Mouse (Mus musculus): ENCODE results near the gene Nfatc2ip. TPM values are rescaled to one million over a fixed set of nuclear protein-coding genes. Genes with fewer than 3 reads are reported as not detected.
A peak's percentile ranks its signal among the peaks of the same experiment; 100 is the strongest.
"Not testable (repeated sequence)": the region's sequence is repeated elsewhere in the genome, so short reads cannot be mapped to it uniquely, and the experiment has no call there.

Gene Nfatc2ip
- total RNA-seq, 2 experiments from 2014 or later = 3.3 to 3.4 TPM

GRCm38 (mm10) chr7:126411061-126411460 is 14.5 kb upstream of the Nfatc2ip start:
- DNase-seq (ENCODE audit: low spot score) = no peak

GRCm38 (mm10) chr7:126408686-126409085 is 12.1 kb upstream of the Nfatc2ip start:
- DNase-seq (ENCODE audit: low spot score) = no peak

GRCm38 (mm10) chr7:126402518-126402917 is 6.0 kb upstream of the Nfatc2ip start:
- DNase-seq (ENCODE audit: low spot score) = not testable (repeated sequence)

GRCm38 (mm10) chr7:126399548-126399947 is 3.0 kb upstream of the Nfatc2ip start:
- peak; percentile 78 for DNase-seq (ENCODE audit: low spot score)

GRCm38 (mm10) chr7:126397822-126398221 is 1.3 kb upstream of the Nfatc2ip start:
- DNase-seq (ENCODE audit: low spot score) = no peak

- DNase-seq (ENCODE audit: low spot score) = no peak
These were observed 684 bp upstream of the Nfatc2ip start for GRCm38 (mm10) chr7:126397221-126397620.

GRCm38 (mm10) chr7:126392086-126392884 is 4.3 kb downstream of the Nfatc2ip start:
- not testable (repeated sequence) for DNase-seq (ENCODE audit: low spot score)

GRCm38 (mm10) chr7:126388185-126388584 is 8.4 kb downstream of the Nfatc2ip start:
- no peak for DNase-seq (ENCODE audit: low spot score)

- no peak for DNase-seq (ENCODE audit: low spot score)
These were observed 13.0 kb downstream of the Nfatc2ip start for GRCm38 (mm10) chr7:126383565-126383964.

- peak; percentile 96 for DNase-seq (ENCODE audit: low spot score)
These were observed 19.0 kb downstream of the Nfatc2ip start, which contains the start of gene Spns1 for GRCm38 (mm10) chr7:126377278-126378158. Spns1 (minus strand) TSS chr7:126377450.

GRCm38 (mm10) chr7:126376903-126377277 is 19.6 kb downstream of the Nfatc2ip start:
- DNase-seq (ENCODE audit: low spot score) = peak; percentile 12

- DNase-seq (ENCODE audit: low spot score) = no peak
These were observed 21.5 kb downstream of the Nfatc2ip start for GRCm38 (mm10) chr7:126375012-126375411.

- no peak for DNase-seq (ENCODE audit: low spot score)
These were observed 22.0 kb downstream of the Nfatc2ip start for GRCm38 (mm10) chr7:126374526-126374925.

- no peak for DNase-seq (ENCODE audit: low spot score)
These were observed 23.5 kb downstream of the Nfatc2ip start for GRCm38 (mm10) chr7:126373007-126373406.

GRCm38 (mm10) chr7:126369393-126369792 is 27.1 kb downstream of the Nfatc2ip start, which contains the start of gene Lat:
Lat (minus strand) TSS chr7:126369570.
- DNase-seq (ENCODE audit: low spot score) = no peak

- DNase-seq (ENCODE audit: low spot score) = no peak
These were observed 28.2 kb downstream of the Nfatc2ip start for GRCm38 (mm10) chr7:126368367-126368766.

GRCm38 (mm10) chr7:126367636-126368035 is 28.9 kb downstream of the Nfatc2ip start:
- DNase-seq (ENCODE audit: low spot score) = no peak

GRCm38 (mm10) chr7:126363038-126363437 is 33.5 kb downstream of the Nfatc2ip start:
- no peak for DNase-seq (ENCODE audit: low spot score)

- no peak for DNase-seq (ENCODE audit: low spot score)
These were observed 37.5 kb downstream of the Nfatc2ip start for GRCm38 (mm10) chr7:126359049-126359448.

- DNase-seq (ENCODE audit: low spot score) = no peak
These were observed 38.1 kb downstream of the Nfatc2ip start for GRCm38 (mm10) chr7:126358413-126358812.

GRCm38 (mm10) chr7:126357838-126358237 is 38.7 kb downstream of the Nfatc2ip start:
- no peak for DNase-seq (ENCODE audit: low spot score)
